Mouse (Mus musculus): ENCODE measurements around the gene Mepce. TPM values are rescaled to one million over a fixed set of nuclear protein-coding genes. Genes with fewer than 3 reads are reported as not detected.

Mepce gene
- total and polyA plus RNA-seq, 3 experiments = 58.7 to 74.2 TPM; not detected in 1

- TF ChIP-seq TAL1 (IDR thresholded peaks at IDR 0.05; ENCODE audit: low read length) (no peak), MYC (IDR thresholded peaks at IDR 0.05; ENCODE audit: low read depth, low read length) (peak; percentile 86), ZNF384 (IDR thresholded peaks at IDR 0.05; ENCODE audit: low read depth, low read length) (peak; percentile 80), ETS1 (IDR thresholded peaks at IDR 0.05; ENCODE audit: low read depth, low read length) (peak; percentile 91), POLR2AphosphoS2 (IDR thresholded peaks at IDR 0.05; ENCODE audit: low read length) (peak; percentile 82), E2F4 (IDR thresholded peaks at IDR 0.05; ENCODE audit: borderline replicate concordance, low read depth, low read length) (no peak), POLR2AphosphoS5 (IDR thresholded peaks at IDR 0.05; ENCODE audit: borderline replicate concordance, low read depth, low read length) (no peak), MAFK (IDR thresholded peaks at IDR 0.05; ENCODE audit: borderline replicate concordance, low read depth, low read length) (no peak), SIN3A (IDR thresholded peaks at IDR 0.05; ENCODE audit: low read length) (peak; percentile 89)
Observed at GRCm38 (mm10) chr5:137745214-137746171, 42.0 kb downstream of the Mepce start, which contains the start of gene Tsc22d4 (continued).

GRCm38 (mm10) chr5:137744197-137744596, 43.3 kb downstream of the Mepce start:
- H3K36me3 ChIP-seq (ENCODE audit: control insufficient read depth in 1 of 2, insufficient read depth in 2 of 2, low read length in 2 of 2) = peaks cover 0 to 14% of the 10 kb centered on the region in 2 experiments; a peak in 2 of 4 replicates
- H3K4me3 ChIP-seq (ENCODE audit: control insufficient read depth in 1 of 2, insufficient read depth in 1 of 2, low read depth in 2 of 2, low read length in 2 of 2) = no peak overlapping the region
- DNase-seq (ENCODE audit: low read depth, low spot score) = no peak
- H3K9ac ChIP-seq (ENCODE audit: control insufficient read depth, low read depth, low read length, poor library complexity, severe bottlenecking) = no peak overlapping the region
- no peaks in the 10 kb centered on the region for H3K27me3 ChIP-seq (ENCODE audit: control insufficient read depth in 1 of 2, insufficient read depth in 2 of 2, low read length in 2 of 2)
- no peak overlapping the region for H3K27ac ChIP-seq (ENCODE audit: control insufficient read depth, low read depth, low read length)
- peaks cover 31% of the 10 kb centered on the region for H3K79me2 ChIP-seq (ENCODE audit: control insufficient read depth, insufficient read depth, low read length, poor library complexity)
- no peak for TF ChIP-seq RAD21 (IDR thresholded peaks at IDR 0.05; ENCODE audit: low read depth, low read length)
- TF ChIP-seq NRF1 (IDR thresholded peaks at IDR 0.05; ENCODE audit: insufficient read depth, low read depth, low read length, poor library complexity, severe bottlenecking) = no peak
- TF ChIP-seq EP300 (IDR thresholded peaks at IDR 0.05; ENCODE audit: low read depth in 1 of 2, low read length in 2 of 2) = no peak
- TF ChIP-seq ZC3H11A (IDR thresholded peaks at IDR 0.05; ENCODE audit: low read depth, low read length) = no peak
- TF ChIP-seq ZMIZ1 (IDR thresholded peaks at IDR 0.05; ENCODE audit: low read depth, low read length) = no peak
- no peak for TF ChIP-seq MAX (IDR thresholded peaks at IDR 0.05; ENCODE audit: low read length)
- no peak for TF ChIP-seq GATA1 (IDR thresholded peaks at IDR 0.05; ENCODE audit: low read depth, low read length)
- no peak for TF ChIP-seq POLR2AphosphoS5 (IDR thresholded peaks at IDR 0.05; ENCODE audit: borderline replicate concordance, low read depth, low read length)
- TF ChIP-seq ELF1 (IDR thresholded peaks at IDR 0.05; ENCODE audit: low read depth, low read length) = no peak
- no peak for TF ChIP-seq POLR2A (IDR thresholded peaks at IDR 0.05; ENCODE audit: control insufficient read depth in 1 of 2, insufficient read depth in 1 of 2, low read depth in 1 of 2, low read length in 2 of 2, poor library complexity in 1 of 2)
- TF ChIP-seq KAT2A (conservative IDR thresholded peaks at IDR 0.05; ENCODE audit: low read depth, low read length) = no peak
- TF ChIP-seq TAL1 (IDR thresholded peaks at IDR 0.05; ENCODE audit: low read length) = no peak
- no peak for TF ChIP-seq HCFC1 (IDR thresholded peaks at IDR 0.05; ENCODE audit: low read depth, low read length)
- no peak for TF ChIP-seq UBTF (IDR thresholded peaks at IDR 0.05; ENCODE audit: borderline replicate concordance, insufficient read depth, low read depth, low read length)
- no peak for TF ChIP-seq BHLHE40 (IDR thresholded peaks at IDR 0.05; ENCODE audit: borderline replicate concordance, low read depth, low read length)
- no peak for TF ChIP-seq CTCF (IDR thresholded peaks at IDR 0.05 in 2 of 3, conservative IDR thresholded peaks at IDR 0.05 in 1 of 3; ENCODE audit: control insufficient read depth in 1 of 3, insufficient read depth in 1 of 3, low read depth in 2 of 3, low read length in 3 of 3, poor library complexity in 1 of 3, severe bottlenecking in 1 of 3)
- H3K9me3 ChIP-seq (replicated peaks; ENCODE audit: insufficient read depth, low read length) = no peaks in the 10 kb centered on the region
- H3K4me1 ChIP-seq (ENCODE audit: control insufficient read depth in 1 of 2, insufficient read depth in 2 of 2, low read length in 2 of 2) = peaks cover 3 to 21% of the 10 kb centered on the region in 2 experiments; a peak in 3 of 4 replicates

Measured in MEL (cell line).